16 mouse cellular contexts compared by ENCODE assay signal in the genomic region with DNA sequence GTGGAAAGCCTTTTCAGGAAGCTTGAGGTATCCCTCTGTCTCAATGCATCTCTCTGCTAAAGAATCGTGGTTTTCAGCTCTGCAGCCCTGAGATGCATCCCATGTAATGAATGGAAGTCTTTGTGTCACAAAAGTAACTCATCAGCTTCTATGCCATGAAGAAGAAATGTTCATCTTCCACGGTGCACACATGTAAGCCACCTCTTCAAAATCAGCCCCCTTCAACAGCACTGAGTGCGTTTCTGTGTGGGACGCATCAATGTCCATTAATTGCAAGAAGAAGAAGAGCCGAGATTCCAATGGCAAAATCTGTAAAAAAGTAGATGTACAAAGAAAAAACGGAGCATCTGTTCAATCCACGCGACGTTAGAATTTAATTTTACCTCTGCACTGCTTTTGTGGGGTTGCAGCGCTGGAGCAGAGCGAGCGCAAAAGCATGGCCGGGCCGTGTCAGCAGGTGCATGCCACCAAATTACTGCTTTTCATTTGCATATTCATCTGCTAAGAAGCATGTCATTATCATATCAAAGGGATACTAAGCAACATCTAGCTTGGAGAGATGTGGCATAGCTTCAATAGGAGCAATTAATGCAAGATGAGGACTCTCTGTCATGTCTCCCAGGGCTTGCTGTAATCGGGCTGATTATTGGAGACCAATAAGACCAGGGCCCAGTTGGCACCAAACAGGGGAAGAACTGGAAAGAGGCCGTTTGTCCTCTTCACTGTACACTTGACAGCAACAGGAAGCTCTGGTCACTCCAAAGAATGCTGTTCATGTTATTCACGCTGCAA.
A peak's percentile ranks its signal among the peaks of the same experiment; 100 is the strongest.
DNase-seq lines count a peak whose midpoint lies in the region; ATAC-seq and TF ChIP-seq lines count a peak whose summit lies in the region.
"Had no signal": no experiment of that assay in that cellular context is flagged by ENCODE, and none has a peak within 500 bp of the region (broad histone marks: within the 10 kb centered on the region; RNA-seq: fewer than 3 reads in every experiment).

No protein-coding gene starts in this region.

- H3K4me1 ChIP-seq in midbrain, embryonic 12.5 days, result peaks cover 21% of the 10 kb centered on the region
- H3K4me1 ChIP-seq in midbrain, embryonic 10.5 days, result peaks cover 15% of the 10 kb centered on the region
- H3K4me1 ChIP-seq in forebrain, embryonic 10.5 days, result peaks cover 20% of the 10 kb centered on the region
- 0 out of 2 replicates have a peak, but pooled peaks cover 16% of the 10 kb centered on the region for H3K4me1 ChIP-seq in hindbrain, embryonic 14.5 days (replicated peaks; ENCODE audit: control insufficient read depth, insufficient read depth, low read length)
- H3K4me1 ChIP-seq in neural tube, embryonic 15.5 days, result peaks cover 15% of the 10 kb centered on the region
- H3K4me1 ChIP-seq in kidney, embryonic 15.5 days, result no peaks in the 10 kb centered on the region
- no peaks in the 10 kb centered on the region for H3K4me1 ChIP-seq in kidney, adult 2 months (ENCODE audit: control insufficient read depth, insufficient read depth, low read length)
- H3K4me1 ChIP-seq: liver, embryonic 12.5 days had no signal

- H3K4me3 ChIP-seq in midbrain, embryonic 12.5 days, result no peak overlapping the region
- H3K4me3 ChIP-seq in midbrain, embryonic 10.5 days, result no peak overlapping the region
- no peak overlapping the region for H3K4me3 ChIP-seq in forebrain, embryonic 10.5 days
- no peak overlapping the region for H3K4me3 ChIP-seq in hindbrain, embryonic 14.5 days (replicated peaks; ENCODE audit: low read length)
- no peak overlapping the region for H3K4me3 ChIP-seq in neural tube, embryonic 15.5 days (replicated peaks)
- H3K4me3 ChIP-seq in kidney, embryonic 15.5 days (replicated peaks), result no peak overlapping the region
- no peak overlapping the region for H3K4me3 ChIP-seq in kidney, adult 2 months (ENCODE audit: insufficient read depth, low read depth, low read length)
- H3K4me3 ChIP-seq: liver, embryonic 12.5 days had no signal

- no peak overlapping the region for H3K9ac ChIP-seq in midbrain, embryonic 12.5 days (replicated peaks)
- H3K9ac ChIP-seq in hindbrain, embryonic 14.5 days, result no peak overlapping the region
- no peak overlapping the region for H3K9ac ChIP-seq in neural tube, embryonic 15.5 days (replicated peaks)
- no peak overlapping the region for H3K9ac ChIP-seq in kidney, embryonic 15.5 days
- H3K9ac ChIP-seq: liver, embryonic 12.5 days had no signal

- no peaks in the 10 kb centered on the region for H3K36me3 ChIP-seq in midbrain, embryonic 12.5 days
- H3K36me3 ChIP-seq in midbrain, embryonic 10.5 days, result no peaks in the 10 kb centered on the region
- no peaks in the 10 kb centered on the region for H3K36me3 ChIP-seq in forebrain, embryonic 10.5 days (replicated peaks)
- no peaks in the 10 kb centered on the region for H3K36me3 ChIP-seq in hindbrain, embryonic 14.5 days (replicated peaks; ENCODE audit: control insufficient read depth, insufficient read depth)
- no peaks in the 10 kb centered on the region for H3K36me3 ChIP-seq in neural tube, embryonic 15.5 days
- H3K36me3 ChIP-seq in kidney, embryonic 15.5 days, result no peaks in the 10 kb centered on the region
- H3K36me3 ChIP-seq in kidney, adult 2 months (ENCODE audit: control insufficient read depth, insufficient read depth, low read length), result no peaks in the 10 kb centered on the region
- H3K36me3 ChIP-seq: liver, embryonic 12.5 days had no signal

- DNase-seq in midbrain, embryonic 10.5 days (ENCODE audit: low spot score), result no peak
- no peak for DNase-seq in forebrain, embryonic 10.5 days (ENCODE audit: extremely low spot score, low spot score)
- DNase-seq in hindbrain, embryonic 14.5 days (ENCODE audit: low spot score), result no peak
- no peak for DNase-seq in kidney, adult 2 months
- DNase-seq: adrenal gland, adult 8-10 months; kidney, adult 11 months; spleen, adult 18-20 months; thymus, postnatal 4 days had no signal

- peak overlapping the region; percentile 25 for H3K27ac ChIP-seq in midbrain, embryonic 12.5 days (replicated peaks)
- H3K27ac ChIP-seq in midbrain, embryonic 10.5 days (replicated peaks), result no peak overlapping the region
- H3K27ac ChIP-seq in forebrain, embryonic 10.5 days, result peak overlapping the region; percentile 37; the same call in 1 of the 2 replicates
- H3K27ac ChIP-seq in hindbrain, embryonic 14.5 days, result no peak overlapping the region
- H3K27ac ChIP-seq in neural tube, embryonic 15.5 days (replicated peaks), result no peak overlapping the region
- no peak overlapping the region for H3K27ac ChIP-seq in kidney, embryonic 15.5 days
- H3K27ac ChIP-seq in kidney, adult 2 months (ENCODE audit: insufficient read depth, low read depth, low read length), result no peak overlapping the region
- H3K27ac ChIP-seq: liver, embryonic 12.5 days; stomach, postnatal 0 days had no signal

- no peaks in the 10 kb centered on the region for H3K9me3 ChIP-seq in midbrain, embryonic 12.5 days
- no peaks in the 10 kb centered on the region for H3K9me3 ChIP-seq in midbrain, embryonic 10.5 days (replicated peaks)
- H3K9me3 ChIP-seq in forebrain, embryonic 10.5 days, result no peaks in the 10 kb centered on the region
- no peaks in the 10 kb centered on the region for H3K9me3 ChIP-seq in hindbrain, embryonic 14.5 days (ENCODE audit: control insufficient read depth, low read length)
- no peaks in the 10 kb centered on the region for H3K9me3 ChIP-seq in neural tube, embryonic 15.5 days (replicated peaks)
- H3K9me3 ChIP-seq in kidney, embryonic 15.5 days (replicated peaks), result no peaks in the 10 kb centered on the region
- H3K9me3 ChIP-seq: liver, embryonic 12.5 days had no signal

- 0 out of 2 replicates have a peak, but pooled peaks cover 9% of the 10 kb centered on the region for H3K27me3 ChIP-seq in midbrain, embryonic 12.5 days
- H3K27me3 ChIP-seq in midbrain, embryonic 10.5 days (ENCODE audit: low read depth, poor library complexity, severe bottlenecking), result no peaks in the 10 kb centered on the region
- no peaks in the 10 kb centered on the region for H3K27me3 ChIP-seq in forebrain, embryonic 10.5 days (ENCODE audit: poor library complexity, severe bottlenecking)
- H3K27me3 ChIP-seq in hindbrain, embryonic 14.5 days (ENCODE audit: control insufficient read depth, insufficient read depth, low read length), result no peaks in the 10 kb centered on the region; the same call in 1 of the 2 replicates
- no peaks in the 10 kb centered on the region for H3K27me3 ChIP-seq in neural tube, embryonic 15.5 days (replicated peaks)
- no peaks in the 10 kb centered on the region for H3K27me3 ChIP-seq in kidney, embryonic 15.5 days
- no peaks in the 10 kb centered on the region for H3K27me3 ChIP-seq in kidney, adult 2 months (replicated peaks; ENCODE audit: control insufficient read depth, insufficient read depth, low read length)
- H3K27me3 ChIP-seq: CH12.LX; liver, embryonic 12.5 days had no signal

- H3K4me2 ChIP-seq in midbrain, embryonic 12.5 days (replicated peaks), result no peak overlapping the region
- no peak overlapping the region for H3K4me2 ChIP-seq in hindbrain, embryonic 14.5 days (replicated peaks)
- peak overlapping the region; percentile 19 for H3K4me2 ChIP-seq in neural tube, embryonic 15.5 days
- no peak overlapping the region for H3K4me2 ChIP-seq in kidney, embryonic 15.5 days
- H3K4me2 ChIP-seq: liver, embryonic 12.5 days had no signal

- 54% methylated on average over 17 of the region's 17 CpGs for WGBS in midbrain, embryonic 12.5 days
- 89% methylated on average over 17 of the region's 17 CpGs for WGBS in midbrain, embryonic 10.5 days
- WGBS in forebrain, embryonic 10.5 days, result 82% methylated on average over 17 of the region's 17 CpGs
- 43% methylated on average over 17 of the region's 17 CpGs for WGBS in hindbrain, embryonic 14.5 days
- WGBS in neural tube, embryonic 15.5 days, result 37% methylated on average over 17 of the region's 17 CpGs
- 80% methylated on average over 17 of the region's 17 CpGs for WGBS in kidney, embryonic 15.5 days
- 77% methylated on average over 17 of the region's 17 CpGs for WGBS in kidney, adult 2 months

- TF ChIP-seq CTCF in kidney, adult 2 months (conservative IDR thresholded peaks at IDR 0.05; ENCODE audit: insufficient read depth, insufficient read length, low read depth, low read length), result no peak

- peak; percentile 75 for ATAC-seq in midbrain, embryonic 12.5 days (ENCODE audit: low FRiP score, low read depth)
- peak; percentile 79 for ATAC-seq in hindbrain, embryonic 14.5 days (ENCODE audit: low FRiP score)
- peak; percentile 45; the same call in 1 of the 2 replicates for ATAC-seq in neural tube, embryonic 15.5 days (ENCODE audit: low FRiP score)
- ATAC-seq in granulocyte monocyte progenitor cell, adult 5-6 weeks (replicated peaks; ENCODE audit: poor library complexity, severe bottlenecking), result no peak
- no peak for ATAC-seq in kidney, embryonic 15.5 days (replicated peaks; ENCODE audit: low FRiP score)
- ATAC-seq: liver, embryonic 12.5 days; lung, postnatal 0 days had no signal

- no peak for TF ChIP-seq POLR2A in kidney, adult 2 months (IDR thresholded peaks at IDR 0.05; ENCODE audit: low read depth, low read length)

Comparison
In these comparisons a context has a peak if more than half of its experiments do, and no peak if none do; other contexts are left out.
1. H3K27ac ChIP-seq: peak in midbrain, embryonic 12.5 days (single experiment) and forebrain, embryonic 10.5 days (single experiment); none in midbrain, embryonic 10.5 days (single experiment), hindbrain, embryonic 14.5 days (single experiment), neural tube, embryonic 15.5 days (single experiment), kidney, embryonic 15.5 days (single experiment) and kidney, adult 2 months (single experiment).
2. ATAC-seq: peak in midbrain, embryonic 12.5 days (single experiment), hindbrain, embryonic 14.5 days (single experiment) and neural tube, embryonic 15.5 days (single experiment); none in granulocyte monocyte progenitor cell, adult 5-6 weeks (single experiment) and kidney, embryonic 15.5 days (single experiment).